Mouse (Mus musculus): ENCODE results near the gene Bcor. TPM values are rescaled to one million over a fixed set of nuclear protein-coding genes. Genes with fewer than 3 reads are reported as not detected.

The Bcor gene
- polyA plus RNA-seq (2015; fragmentation: Nextera tagmentation; extraction: Ambion mirVana): 11.7 and 14.9 TPM in 2 replicates

DNA sequence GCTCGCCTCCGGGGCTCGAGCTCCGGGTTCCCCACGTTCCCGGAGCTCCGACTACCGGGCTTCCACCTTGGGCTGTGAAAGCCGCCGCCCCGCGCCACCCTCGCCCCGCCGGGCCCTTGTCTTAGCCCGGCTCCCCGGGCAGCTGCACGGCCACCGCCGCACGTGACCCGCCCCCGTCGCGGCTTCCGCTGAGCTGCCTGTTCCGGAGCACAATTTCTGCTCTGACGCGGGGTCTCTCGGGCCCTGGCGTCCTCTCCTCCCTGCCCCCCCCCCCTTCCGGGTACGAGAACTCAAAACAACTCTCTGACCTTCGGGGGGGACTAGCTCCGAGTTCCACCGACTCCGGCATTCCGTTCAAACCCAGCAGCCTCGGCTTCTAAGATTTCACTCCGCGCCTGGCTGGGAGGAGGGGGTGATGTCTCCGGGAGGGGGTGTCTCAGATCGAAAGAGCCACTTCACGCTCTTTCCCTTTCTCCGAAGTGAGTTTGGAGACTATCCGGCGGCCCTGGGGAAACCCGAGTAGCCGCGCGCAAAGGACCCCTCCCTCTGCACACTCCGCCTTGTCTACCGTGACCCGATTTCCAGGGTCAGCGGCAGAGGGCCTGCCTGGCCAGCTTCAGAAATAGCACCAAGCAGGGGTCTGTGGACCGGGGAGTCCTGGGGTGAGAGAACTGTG is at the start of gene Bcor:
TSS of gene Bcor (minus strand) at position 375 of the 676 bp plus-strand sequence.
- H3K9me3 ChIP-seq (replicated peaks): no peaks in the 10 kb centered on the region
- H3K27ac ChIP-seq: peak within 1 kb of the TSS; percentile 93
- peak within 1 kb of the TSS; percentile 69 for H3K4me2 ChIP-seq
- H3K9ac ChIP-seq: peak within 1 kb of the TSS; percentile 66
- WGBS: 4% methylated on average over 50 of the region's 56 CpGs
- peak within 1 kb of the TSS; percentile 55 for H3K4me3 ChIP-seq
- peaks cover 36% of the 10 kb centered on the region for H3K27me3 ChIP-seq
- no peaks in the 10 kb centered on the region for H3K36me3 ChIP-seq
- peak; percentile 32 for ATAC-seq (replicated peaks; ENCODE audit: insufficient number of reproducible peaks, insufficient read depth, low FRiP score, low read depth)
- peaks cover 27% of the 10 kb centered on the region for H3K4me1 ChIP-seq (replicated peaks)

DNA sequence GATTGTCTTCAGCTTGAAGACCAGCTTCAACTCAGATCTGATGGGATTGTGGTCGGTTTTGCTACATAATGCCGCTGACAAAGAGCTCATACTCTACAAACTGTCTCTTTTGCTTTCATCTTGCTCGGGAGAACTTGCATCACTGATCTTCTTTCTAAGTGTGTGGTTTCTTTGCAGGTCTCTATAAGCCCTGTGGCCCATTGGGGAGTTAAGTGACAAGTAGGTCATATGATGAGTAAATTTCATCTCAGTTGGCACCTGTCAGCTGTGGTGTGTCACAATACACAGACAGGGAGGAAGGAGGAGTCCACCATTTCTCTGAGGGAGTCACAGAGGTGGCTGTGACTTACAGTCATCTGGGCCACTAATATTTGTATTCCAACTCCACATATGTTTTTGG is 42.8 kb upstream of the Bcor start:
- H3K27me3 ChIP-seq: no peaks in the 10 kb centered on the region
- no peak overlapping the region for H3K4me2 ChIP-seq
- WGBS: 72% methylated on average over 3 of the region's 3 CpGs
- no peaks in the 10 kb centered on the region for H3K36me3 ChIP-seq
- no peak overlapping the region for H3K9ac ChIP-seq
- ATAC-seq (replicated peaks; ENCODE audit: insufficient number of reproducible peaks, insufficient read depth, low FRiP score, low read depth): no peak
- H3K4me3 ChIP-seq: no peak overlapping the region
- H3K27ac ChIP-seq: no peak overlapping the region
- H3K4me1 ChIP-seq (replicated peaks): no peaks in the 10 kb centered on the region
- no peaks in the 10 kb centered on the region for H3K9me3 ChIP-seq (replicated peaks)

DNA sequence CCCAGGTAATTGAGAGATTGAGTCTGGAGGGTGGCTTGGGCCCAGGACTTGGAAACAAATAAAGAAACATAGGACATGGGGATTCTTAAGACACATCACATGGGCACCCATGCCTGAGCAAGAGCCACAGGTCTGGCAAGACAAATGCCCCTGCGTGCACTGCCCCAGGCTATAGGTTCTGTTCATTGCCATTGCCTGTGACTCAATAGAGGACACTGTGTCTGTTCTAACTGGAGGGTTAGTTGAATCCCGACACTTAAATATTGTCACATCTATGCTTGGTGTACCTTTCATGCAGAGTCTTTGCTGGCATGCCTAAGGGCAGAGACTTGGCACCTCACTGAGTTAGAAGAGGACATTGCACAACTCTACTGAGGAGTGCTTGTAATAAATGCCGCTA is 41.0 kb upstream of the Bcor start:
- Histone ChIP-seq H3K4me1 (replicated peaks) (no peaks in the 10 kb centered on the region), H3K36me3 (no peaks in the 10 kb centered on the region), H3K9ac (no peak overlapping the region), H3K27me3 (no peaks in the 10 kb centered on the region), H3K9me3 (replicated peaks) (no peaks in the 10 kb centered on the region), H3K4me3 (no peak overlapping the region), H3K4me2 (no peak overlapping the region), H3K27ac (no peak overlapping the region)
- ATAC-seq (replicated peaks; ENCODE audit: insufficient number of reproducible peaks, insufficient read depth, low FRiP score, low read depth): no peak
- WGBS: 89% methylated on average over 3 of the region's 3 CpGs

DNA sequence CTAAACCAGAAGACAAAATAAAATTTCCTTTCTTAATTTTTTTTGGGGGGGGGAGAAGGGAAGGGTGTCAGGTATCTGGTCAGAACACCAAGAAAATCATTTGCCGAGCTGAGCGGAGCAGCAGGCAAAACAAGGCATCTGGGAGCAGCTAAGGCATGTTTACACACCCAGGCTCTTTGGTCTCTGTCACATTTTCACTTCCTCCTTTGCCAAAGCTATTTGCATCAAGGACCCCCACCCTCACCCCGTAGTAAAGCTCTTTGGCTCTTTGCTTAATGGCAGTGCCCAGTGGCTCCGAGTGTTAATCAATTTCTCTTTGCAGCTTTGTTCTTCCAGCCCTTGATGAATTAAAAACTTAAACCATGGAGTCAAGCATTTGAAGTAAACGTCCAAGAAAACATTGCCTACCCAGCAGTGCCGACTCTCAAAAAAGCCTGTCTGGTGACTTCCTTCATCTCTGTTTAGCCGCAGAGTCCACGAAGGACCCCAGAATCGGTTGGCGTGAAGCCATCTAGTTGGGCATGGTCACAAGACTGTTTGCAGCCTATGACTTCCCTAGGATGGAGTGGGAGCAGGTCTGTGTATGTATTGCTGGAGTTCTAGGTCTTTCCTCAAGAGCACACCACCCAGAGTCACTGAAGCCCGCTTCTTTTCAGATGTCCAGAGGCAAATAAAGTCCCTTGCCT is 35.2 kb upstream of the Bcor start:
- H3K27ac ChIP-seq: no peak overlapping the region
- no peak overlapping the region for H3K4me2 ChIP-seq
- no peaks in the 10 kb centered on the region for H3K4me1 ChIP-seq (replicated peaks)
- no peaks in the 10 kb centered on the region for H3K9me3 ChIP-seq (replicated peaks)
- WGBS: 66% methylated on average over 11 of the region's 11 CpGs
- ATAC-seq (replicated peaks; ENCODE audit: insufficient number of reproducible peaks, insufficient read depth, low FRiP score, low read depth): no peak
- no peak overlapping the region for H3K9ac ChIP-seq
- no peaks in the 10 kb centered on the region for H3K36me3 ChIP-seq
- no peaks in the 10 kb centered on the region for H3K27me3 ChIP-seq
- H3K4me3 ChIP-seq: no peak overlapping the region

DNA sequence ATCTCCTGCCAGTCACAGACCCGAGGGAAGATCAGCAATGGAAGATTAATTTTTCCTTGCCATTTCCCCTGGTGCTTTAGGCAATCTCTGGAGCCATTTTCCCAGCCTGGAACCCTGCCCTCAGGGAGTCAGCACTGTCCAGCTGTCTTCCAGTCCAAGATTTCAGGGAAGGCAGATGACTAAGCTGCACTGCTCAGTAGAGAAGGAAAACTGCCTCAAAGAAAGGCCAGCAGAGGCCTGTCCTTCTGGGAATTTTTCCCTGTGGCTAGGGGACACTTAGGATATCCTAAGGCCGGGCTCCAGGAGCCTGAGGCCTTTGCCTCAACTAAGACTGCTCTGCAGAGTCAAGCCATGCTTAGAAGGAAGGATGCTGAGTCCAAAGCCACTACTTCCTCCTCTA is 32.2 kb upstream of the Bcor start:
- WGBS: 70% methylated on average over 2 of the region's 2 CpGs
- H3K36me3 ChIP-seq: no peaks in the 10 kb centered on the region

DNA sequence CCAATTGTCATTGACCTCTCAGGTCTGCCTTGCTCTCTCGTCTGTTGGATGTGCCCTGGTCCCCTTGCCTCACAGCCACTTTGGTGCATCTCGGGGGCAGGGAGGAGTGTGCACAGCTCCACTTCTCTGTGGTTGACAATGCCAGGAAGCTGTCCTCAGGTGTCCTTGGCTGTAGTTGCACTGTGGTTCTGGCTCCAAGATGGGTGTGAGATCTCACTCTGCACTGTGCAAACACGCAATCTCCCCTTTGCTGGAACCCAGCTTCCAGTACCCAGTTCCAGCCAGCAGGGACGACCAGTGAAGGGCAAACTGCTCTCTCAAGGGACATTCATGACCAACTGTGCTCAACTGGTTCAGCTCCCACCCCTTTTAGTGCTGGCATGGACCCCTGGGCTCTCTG is 29.4 kb upstream of the Bcor start:
- no peaks in the 10 kb centered on the region for H3K4me1 ChIP-seq (replicated peaks)
- no peak for ATAC-seq (replicated peaks; ENCODE audit: insufficient number of reproducible peaks, insufficient read depth, low FRiP score, low read depth)
- H3K9ac ChIP-seq: no peak overlapping the region
- H3K9me3 ChIP-seq (replicated peaks): no peaks in the 10 kb centered on the region
- H3K27me3 ChIP-seq: no peaks in the 10 kb centered on the region
- H3K36me3 ChIP-seq: no peaks in the 10 kb centered on the region
- 68% methylated on average over 4 of the region's 4 CpGs for whole genome bisulfite sequencing
- no peak overlapping the region for H3K27ac ChIP-seq
- H3K4me3 ChIP-seq: no peak overlapping the region
- H3K4me2 ChIP-seq: no peak overlapping the region

More for the DNA sequence above, 32.2 kb upstream of the Bcor start:
- Histone ChIP-seq H3K9me3 (replicated peaks) (no peaks in the 10 kb centered on the region), H3K27ac (no peak overlapping the region), H3K4me3 (no peak overlapping the region), H3K4me2 (no peak overlapping the region), H3K27me3 (no peaks in the 10 kb centered on the region), H3K9ac (no peak overlapping the region), H3K4me1 (replicated peaks) (no peaks in the 10 kb centered on the region)
- no peak for ATAC-seq (replicated peaks; ENCODE audit: insufficient number of reproducible peaks, insufficient read depth, low FRiP score, low read depth)

DNA sequence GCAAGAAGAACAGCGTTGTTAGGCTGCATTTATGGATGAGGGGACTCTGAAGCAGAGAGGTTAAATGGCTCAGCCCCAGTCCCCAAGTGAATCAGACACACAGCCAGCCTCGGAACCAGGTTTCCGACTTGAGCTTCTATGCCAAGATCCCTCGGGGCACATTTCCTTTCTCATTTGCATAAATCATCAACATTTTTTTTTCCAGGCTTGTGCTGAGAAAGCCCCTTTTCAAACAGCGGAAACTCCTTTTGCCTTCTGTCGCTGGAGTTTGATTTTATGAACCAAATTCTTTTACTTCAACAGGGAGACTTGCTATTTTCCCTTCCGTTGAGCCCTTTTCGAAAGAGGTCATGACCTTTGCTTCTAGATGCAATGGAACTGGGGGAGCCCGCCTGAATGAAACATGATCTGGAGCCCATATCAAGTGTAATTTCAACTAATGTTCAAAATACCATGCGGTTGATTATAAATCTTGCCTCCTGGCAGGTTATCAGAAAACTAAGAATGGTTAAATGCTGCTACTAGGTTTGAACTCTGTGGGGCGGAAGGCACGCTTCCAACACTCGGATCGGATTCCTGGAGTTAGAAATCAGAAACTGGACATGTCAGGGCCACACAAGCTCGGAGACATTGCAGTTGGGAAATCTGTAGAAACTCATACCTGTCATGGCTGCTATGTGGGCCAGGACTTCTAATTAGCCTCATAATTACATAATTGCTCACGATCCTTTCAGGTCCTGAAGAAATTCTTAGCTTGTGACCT is 15.2 kb upstream of the Bcor start:
- Histone ChIP-seq H3K4me2 (no peak overlapping the region), H3K36me3 (no peaks in the 10 kb centered on the region), H3K4me3 (no peak overlapping the region), H3K27ac (no peak overlapping the region), H3K9me3 (replicated peaks) (no peaks in the 10 kb centered on the region), H3K27me3 (0 out of 2 replicates have a peak, but pooled peaks cover 5% of the 10 kb centered on the region), H3K4me1 (replicated peaks) (0 out of 2 replicates have a peak, but pooled peaks cover 2% of the 10 kb centered on the region), H3K9ac (no peak overlapping the region)
- WGBS: 54% methylated on average over 16 of the region's 16 CpGs
- no peak for ATAC-seq (replicated peaks; ENCODE audit: insufficient number of reproducible peaks, insufficient read depth, low FRiP score, low read depth)

DNA sequence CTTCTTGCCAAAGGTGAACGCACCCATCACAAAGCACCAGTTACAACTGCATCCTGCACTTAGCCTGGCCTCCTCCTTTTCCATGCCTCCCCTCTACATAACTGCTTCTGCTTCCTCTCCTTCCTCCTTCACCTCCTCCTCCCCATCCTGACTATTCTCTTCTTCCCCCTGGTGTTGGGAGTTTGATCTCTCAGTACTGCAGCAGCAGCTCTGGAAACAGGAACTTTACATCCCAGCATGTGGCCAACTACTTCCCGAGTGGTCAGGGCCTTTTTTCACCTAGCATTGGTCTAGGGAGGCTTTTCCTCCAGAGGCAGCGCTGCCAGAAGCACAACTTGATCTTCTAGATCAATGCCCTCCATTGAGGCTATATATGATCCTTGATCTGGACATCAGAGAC is 10.0 kb upstream of the Bcor start:
- H3K9ac ChIP-seq: no peak overlapping the region
- no peaks in the 10 kb centered on the region for H3K4me1 ChIP-seq (replicated peaks)
- H3K36me3 ChIP-seq: no peaks in the 10 kb centered on the region
- H3K4me2 ChIP-seq: no peak overlapping the region
- H3K27me3 ChIP-seq: 0 out of 2 replicates have a peak, but pooled peaks cover 5% of the 10 kb centered on the region
- no peak overlapping the region for H3K4me3 ChIP-seq
- ATAC-seq (replicated peaks; ENCODE audit: insufficient number of reproducible peaks, insufficient read depth, low FRiP score, low read depth): no peak
- no peaks in the 10 kb centered on the region for H3K9me3 ChIP-seq (replicated peaks)
- WGBS: 33% methylated on average over 3 of the region's 3 CpGs
- H3K27ac ChIP-seq: no peak overlapping the region

DNA sequence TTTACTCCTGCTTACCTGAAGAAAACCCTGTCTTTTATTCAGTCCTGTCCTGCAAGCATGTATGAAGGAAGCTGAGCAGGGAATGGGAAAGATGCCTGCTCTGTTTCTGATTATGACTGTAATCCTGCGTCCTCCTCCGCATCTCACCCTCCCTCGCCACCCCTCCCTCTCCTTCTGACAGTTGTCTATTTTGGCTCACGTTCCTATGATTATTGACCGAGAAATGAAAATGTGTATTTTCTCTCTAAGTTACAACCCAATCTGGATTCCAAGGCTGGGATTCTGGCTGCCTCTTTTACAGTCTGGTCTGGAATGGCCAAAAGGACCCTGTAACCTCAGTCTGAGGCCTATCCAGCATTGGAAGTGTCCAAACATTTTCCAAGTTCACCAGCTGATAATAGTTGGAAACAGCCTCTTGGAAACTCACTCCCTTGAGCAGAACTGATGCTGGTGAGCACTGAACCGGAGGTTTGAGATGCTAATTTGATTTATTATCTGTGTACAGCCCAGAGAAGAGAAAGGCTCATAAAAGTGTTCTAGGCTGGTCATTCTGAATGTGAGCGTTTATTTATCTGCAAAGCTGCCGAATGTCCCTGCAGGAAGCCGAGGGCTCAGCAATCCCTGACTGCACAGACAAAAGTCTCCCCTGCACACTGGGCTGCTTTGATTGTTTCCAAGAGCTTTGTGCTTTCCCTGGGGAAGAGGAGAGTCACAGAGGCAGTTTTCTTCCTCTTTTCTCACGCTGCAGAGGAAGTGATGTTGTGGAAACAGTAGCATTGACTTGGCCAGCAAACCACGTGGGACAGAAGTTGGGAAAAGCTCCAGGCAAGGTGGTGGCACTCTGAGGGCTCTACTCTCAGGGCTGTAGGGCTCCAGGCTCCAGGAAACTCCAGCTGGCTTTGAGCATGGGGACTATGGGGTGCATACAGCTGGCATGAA is 4.7 kb upstream of the Bcor start:
- peak overlapping the region; percentile 62 for H3K27ac ChIP-seq
- WGBS: 46% methylated on average over 11 of the region's 11 CpGs
- ATAC-seq (replicated peaks; ENCODE audit: insufficient number of reproducible peaks, insufficient read depth, low FRiP score, low read depth): 0 out of 2 replicates have a peak, but pooled peaks have one; percentile 55

DNA sequence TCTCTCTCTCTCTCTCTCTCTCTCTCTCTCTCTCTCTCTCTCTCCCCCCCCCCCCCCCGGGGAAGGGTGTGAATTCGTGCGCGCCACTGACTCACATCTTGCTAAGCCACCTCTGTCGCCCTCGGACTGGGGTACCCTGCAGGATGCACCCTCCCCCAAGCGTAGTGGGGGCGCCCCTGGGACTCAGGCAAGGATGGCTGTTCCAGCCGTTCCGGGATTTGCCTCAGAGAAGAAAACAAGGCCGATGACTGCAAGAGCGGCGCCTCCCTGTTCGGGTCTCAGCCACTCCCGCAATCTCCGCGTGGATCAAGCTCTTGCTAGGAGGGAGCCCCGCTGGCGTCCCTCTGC is 647 bp downstream of the Bcor start:
- H3K4me3 ChIP-seq: peak overlapping the region; percentile 55
- peaks cover 29% of the 10 kb centered on the region for H3K4me1 ChIP-seq (replicated peaks)
- H3K36me3 ChIP-seq: no peaks in the 10 kb centered on the region
- peak overlapping the region; percentile 69 for H3K4me2 ChIP-seq
- ATAC-seq (replicated peaks; ENCODE audit: insufficient number of reproducible peaks, insufficient read depth, low FRiP score, low read depth): 0 out of 2 replicates have a peak, but pooled peaks have one; percentile 30
- H3K27me3 ChIP-seq: peaks cover 36% of the 10 kb centered on the region
- no peaks in the 10 kb centered on the region for H3K9me3 ChIP-seq (replicated peaks)
- peak overlapping the region; percentile 93 for H3K27ac ChIP-seq
- peak overlapping the region; percentile 66 for H3K9ac ChIP-seq
- 1% methylated on average over 17 of the region's 19 CpGs for whole genome bisulfite sequencing

More for the DNA sequence above, 4.7 kb upstream of the Bcor start:
- H3K36me3 ChIP-seq: no peaks in the 10 kb centered on the region
- no peak overlapping the region for H3K4me2 ChIP-seq
- no peaks in the 10 kb centered on the region for H3K9me3 ChIP-seq (replicated peaks)
- H3K9ac ChIP-seq: no peak overlapping the region
- no peak overlapping the region for H3K4me3 ChIP-seq
- no peaks in the 10 kb centered on the region; the same call in 1 of the 2 replicates for H3K4me1 ChIP-seq (replicated peaks)
- H3K27me3 ChIP-seq: peaks cover 6% of the 10 kb centered on the region; the same call in 1 of the 2 replicates

Data from heart, embryonic 15.5 days (tissue).